Mouse (Mus musculus): ENCODE data around the gene Gatc.

DNA sequence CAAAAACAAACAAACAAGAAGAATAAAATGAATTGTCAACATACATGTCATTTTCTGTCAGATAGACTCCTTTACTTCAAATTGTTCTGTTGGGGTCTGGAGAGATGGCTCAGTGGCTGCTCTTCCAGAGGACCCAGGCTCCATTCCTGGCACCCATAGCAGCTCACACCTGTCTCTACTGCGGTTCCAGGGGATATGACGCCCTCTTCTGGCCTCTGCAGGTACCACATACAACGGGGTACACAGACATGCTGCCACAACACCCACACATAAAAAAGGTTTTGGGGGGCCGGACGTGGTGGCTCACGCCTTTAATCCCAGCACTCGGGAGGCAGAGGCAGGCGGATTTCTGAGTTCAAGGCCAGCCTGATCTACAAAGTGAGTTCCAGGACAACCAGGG lies 46.8 kb downstream of the Gatc start:
- TF ChIP-seq EP300 (IDR thresholded peaks at IDR 0.05; ENCODE audit: low read depth) (no peak), CTCF (IDR thresholded peaks at IDR 0.05; ENCODE audit: low read depth) (peak; percentile 48)
